Mouse (Mus musculus) myocyte (in vitro differentiated cells): Measurements from ENCODE around the gene Lpin2.

Experiments used
- CEBPB ChIP-seq: IDR thresholded peaks from 2 replicates; pipeline ENCODE4 v1.6.1; 2011; ENCODE audit warnings: mild to moderate bottlenecking, moderate library complexity; ENCODE audit not compliant: poor library complexity, insufficient read depth, severe bottlenecking
- E2F4 ChIP-seq: IDR thresholded peaks from one replicate; pipeline ENCODE4 v1.6.1; 2011; ENCODE audit warnings: mild to moderate bottlenecking, control low read depth, moderate library complexity; ENCODE audit not compliant: insufficient read depth
- MAX ChIP-seq: IDR thresholded peaks from one replicate; pipeline ENCODE4 v1.6.1; 2011; ENCODE audit warnings: low read depth, mild to moderate bottlenecking, control low read depth
- MYOD1 ChIP-seq, 3 experiments: IDR thresholded peaks; one replicate each; pipeline ENCODE4 v1.6.1; 2011; ENCODE audit warnings: control low read depth in 2 of 3, low read depth in 2 of 3, mild to moderate bottlenecking in 2 of 3, moderate library complexity in 1 of 3; ENCODE audit not compliant: insufficient read length in 2 of 3, control insufficient read depth in 1 of 3
- MYOG ChIP-seq, 3 experiments: IDR thresholded peaks; one replicate each; pipeline ENCODE4 v1.6.1; 2011; ENCODE audit warnings: control low read depth in 2 of 3, low read depth in 2 of 3, mild to moderate bottlenecking in 2 of 3; ENCODE audit not compliant: insufficient read length in 2 of 3, control insufficient read depth in 1 of 3, insufficient read depth in 1 of 3
- POLR2A ChIP-seq: IDR thresholded peaks from one replicate; pipeline ENCODE4 v1.6.1; 2011; ENCODE audit warnings: low read depth, mild to moderate bottlenecking, control low read depth, moderate library complexity; ENCODE audit not compliant: insufficient read length
- POLR2AphosphoS2 ChIP-seq: IDR thresholded peaks from one replicate; pipeline ENCODE4 v1.6.1; 2011; ENCODE audit warnings: low read depth, control low read depth; ENCODE audit not compliant: insufficient read length
- TCF12 ChIP-seq: IDR thresholded peaks from one replicate; pipeline ENCODE4 v1.6.1; 2011; ENCODE audit warnings: mild to moderate bottlenecking, control low read depth; ENCODE audit not compliant: poor library complexity, insufficient read depth, severe bottlenecking
- TCF3 ChIP-seq: IDR thresholded peaks from one replicate; pipeline ENCODE4 v1.6.1; 2011; ENCODE audit warnings: low read depth, control low read depth; ENCODE audit not compliant: insufficient read length
- USF1 ChIP-seq: IDR thresholded peaks from one replicate; pipeline ENCODE4 v1.6.1; 2011; ENCODE audit warnings: low read depth, mild to moderate bottlenecking, control low read depth, moderate library complexity

DNA sequence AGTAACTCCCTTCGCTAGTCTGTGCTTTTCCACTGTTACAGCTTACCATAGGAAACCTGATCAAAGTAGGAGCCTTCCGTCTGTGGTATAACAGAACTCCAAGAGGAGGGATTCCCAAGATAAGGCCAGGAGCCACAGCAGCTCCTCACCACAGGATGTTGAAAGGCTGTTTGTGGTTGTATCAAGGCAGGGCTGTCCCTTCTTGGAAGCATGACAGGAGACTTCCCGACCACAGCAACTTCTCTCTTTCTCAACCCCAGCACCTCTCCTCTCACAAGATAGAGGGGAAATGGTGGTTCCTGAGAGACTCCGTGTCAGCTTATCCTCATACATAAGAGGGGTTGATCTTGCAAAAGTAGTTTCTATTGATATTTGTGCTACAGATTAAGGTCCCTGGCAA lies 82.4 kb downstream of the Lpin2 start:
- TF ChIP-seq E2F4 (no peak), MYOG (IDR thresholded peaks at IDR 0.05; ENCODE audit: control insufficient read depth in 1 of 3, insufficient read depth in 1 of 3, insufficient read length in 2 of 3, low read depth in 2 of 3) (peak in 1 of 3 experiments; percentile 38), POLR2A (no peak), POLR2AphosphoS2 (no peak), MAX (no peak), MYOD1 (IDR thresholded peaks at IDR 0.05; ENCODE audit: control insufficient read depth in 1 of 3, insufficient read length in 2 of 3, low read depth in 2 of 3) (no peak), TCF3 (no peak), USF1 (no peak), TCF12 (no peak), CEBPB (0 out of 2 replicates have a peak, but pooled peaks have one; percentile 20)
